Mouse (Mus musculus) liver, postnatal 0 days (tissue): Measurements from ENCODE around the gene Cdh12.

Source experiments
- CTCF ChIP-seq: sonication (generic); IDR thresholded peaks from 2 replicates; pipeline ENCODE4 v1.5.1; 2016; ENCODE audit warnings: antibody characterized with exemption, low read depth
- EP300 ChIP-seq: IDR thresholded peaks from 2 replicates; pipeline ENCODE4 v1.6.1; 2016; ENCODE audit warnings: antibody characterized with exemption, low read depth, mild to moderate bottlenecking

GRCm38 (mm10) chr15:20550979-20551378 lies 101.9 kb downstream of the Cdh12 start:
- TF ChIP-seq CTCF (no peak), EP300 (no peak)
